Mouse (Mus musculus): ENCODE measurements at regions not wholly inside any gene's neighbourhood (a gene's known extent, or its start where the extent isn't known, plus 50 kb on each side); places are given as distances from the start of the nearest gene placed in this dataset.
A peak's percentile ranks its signal among the peaks of the same experiment; 100 is the strongest.
"Not testable (repeated sequence)": the region's sequence is repeated elsewhere in the genome, so short reads cannot be mapped to it uniquely, and the experiment has no call there.

DNA sequence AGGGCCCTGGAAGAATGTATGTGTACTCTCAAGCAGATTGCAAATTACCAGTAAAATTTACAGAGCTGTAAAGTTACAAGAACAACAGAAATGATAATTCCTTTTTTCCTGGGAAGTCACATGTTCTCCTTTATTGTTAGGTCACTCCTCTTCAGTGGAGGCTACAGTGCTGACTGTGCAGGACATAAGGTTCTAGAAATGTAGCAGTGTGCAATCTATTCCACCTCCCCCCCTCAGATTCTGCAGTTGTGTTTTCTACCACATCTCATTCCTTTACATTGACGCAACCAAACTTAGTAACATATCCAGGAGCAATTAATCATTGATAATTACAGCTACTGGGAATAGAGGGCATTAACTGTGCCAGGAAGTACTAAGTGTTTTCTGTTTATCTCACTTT, 385.3 kb upstream of the Tnc start:
- no peaks in the 10 kb centered on the region for H3K9me3 ChIP-seq (ENCODE audit: low read length)
- H3K9ac ChIP-seq (replicated peaks; ENCODE audit: low read length, poor library complexity, severe bottlenecking) = no peak overlapping the region
- H3K27me3 ChIP-seq (ENCODE audit: insufficient read depth, low read length) = no peaks in the 10 kb centered on the region
- no peak for TF ChIP-seq CTCF (IDR thresholded peaks at IDR 0.05)
- ATAC-seq (ENCODE audit: low FRiP score) = no peak
- H3K4me3 ChIP-seq (ENCODE audit: low read depth, low read length) = no peak overlapping the region
- H3K27ac ChIP-seq (ENCODE audit: low read depth, low read length) = no peak overlapping the region
- WGBS = 92% methylated on average over 1 of the region's 1 CpGs
- no peak for DNase-seq (ENCODE audit: low spot score)
- no peaks in the 10 kb centered on the region for H3K4me1 ChIP-seq (ENCODE audit: insufficient read depth, low read length)
- no peaks in the 10 kb centered on the region for H3K36me3 ChIP-seq (ENCODE audit: insufficient read depth, low read length)
- H3K4me2 ChIP-seq (ENCODE audit: low read depth, low read length, poor library complexity, severe bottlenecking) = no peak overlapping the region

DNA sequence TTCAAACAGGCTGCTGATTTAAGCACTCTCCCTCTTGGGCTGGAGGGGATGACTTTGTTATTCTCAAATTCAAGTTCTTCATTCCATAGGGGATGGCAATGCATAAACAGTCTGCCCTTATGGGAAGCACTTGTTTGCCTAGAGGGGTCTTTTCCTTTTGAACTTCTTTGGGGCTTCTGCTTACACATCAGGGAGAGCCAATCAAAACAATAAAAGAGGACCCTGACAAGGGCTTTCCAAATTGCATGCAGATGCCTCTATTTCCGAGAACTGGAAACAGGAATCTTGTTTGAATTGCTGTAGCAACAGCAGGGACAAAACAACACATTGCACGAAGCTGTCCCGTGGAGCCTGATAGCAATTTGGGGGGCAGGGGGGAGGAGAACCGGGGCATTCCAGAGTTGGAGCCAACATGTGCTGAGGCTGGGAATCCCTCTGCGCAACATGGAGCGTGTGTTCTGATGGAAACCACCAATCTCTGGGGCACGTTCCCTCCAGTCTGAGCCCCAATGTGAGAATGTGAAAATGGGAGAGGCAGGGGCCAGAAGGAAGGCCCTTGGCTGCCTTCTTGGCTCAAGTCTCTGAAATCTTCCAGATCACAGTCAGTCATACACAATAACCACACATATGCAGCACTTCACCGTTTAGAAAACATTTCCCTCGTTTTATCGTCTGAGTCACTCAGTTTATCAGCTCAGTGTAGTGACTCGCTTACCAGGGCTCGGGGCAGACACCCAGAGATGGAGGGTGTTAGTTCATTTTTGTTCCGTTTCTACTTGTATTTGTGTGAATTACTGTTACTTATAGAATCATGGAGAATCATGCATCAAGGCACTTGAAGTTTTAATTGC, 391.2 kb upstream of the Tnc start:
- Histone ChIP-seq H3K4me1 (ENCODE audit: insufficient read depth, low read length) (no peaks in the 10 kb centered on the region), H3K27ac (ENCODE audit: low read depth, low read length) (no peak overlapping the region), H3K27me3 (ENCODE audit: insufficient read depth, low read length) (no peaks in the 10 kb centered on the region), H3K9ac (replicated peaks; ENCODE audit: low read length, poor library complexity, severe bottlenecking) (no peak overlapping the region), H3K4me2 (ENCODE audit: low read depth, low read length, poor library complexity, severe bottlenecking) (no peak overlapping the region), H3K4me3 (ENCODE audit: low read depth, low read length) (no peak overlapping the region), H3K9me3 (ENCODE audit: low read length) (no peaks in the 10 kb centered on the region), H3K36me3 (ENCODE audit: insufficient read depth, low read length) (no peaks in the 10 kb centered on the region)
- WGBS = 71% methylated on average over 13 of the region's 13 CpGs
- ATAC-seq (ENCODE audit: low FRiP score) (0 out of 2 replicates have a peak, but pooled peaks have one; percentile 23), DNase-seq (ENCODE audit: low spot score) (no peak)
- TF ChIP-seq CTCF (IDR thresholded peaks at IDR 0.05) = no peak

DNA sequence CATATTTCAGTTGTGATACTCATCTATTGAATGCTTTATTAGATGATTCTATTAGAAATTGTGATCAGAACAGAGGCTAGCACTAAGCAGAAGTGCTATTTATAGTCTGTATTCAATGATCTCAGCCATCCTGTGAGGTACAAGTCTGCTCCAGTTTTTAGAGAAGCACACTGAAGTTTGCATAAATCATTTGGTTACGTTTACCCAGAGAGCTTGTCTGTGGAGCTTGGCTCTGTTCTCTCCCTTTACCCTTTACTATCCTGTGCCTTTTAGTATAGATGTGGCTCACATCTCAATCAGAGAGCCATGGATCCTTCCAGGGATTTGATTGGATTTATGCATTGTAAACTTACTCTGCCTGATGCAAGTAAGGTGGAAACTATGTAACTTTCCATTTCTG, 404.6 kb upstream of the Tnc start:
- Histone ChIP-seq H3K4me2 (ENCODE audit: low read depth, low read length, poor library complexity, severe bottlenecking) (no peak overlapping the region), H3K36me3 (ENCODE audit: insufficient read depth, low read length) (no peaks in the 10 kb centered on the region), H3K27ac (ENCODE audit: low read depth, low read length) (peak overlapping the region; percentile 33; the same call in 1 of the 2 replicates), H3K4me1 (ENCODE audit: insufficient read depth, low read length) (no peaks in the 10 kb centered on the region), H3K27me3 (ENCODE audit: insufficient read depth, low read length) (no peaks in the 10 kb centered on the region), H3K9me3 (ENCODE audit: low read length) (no peaks in the 10 kb centered on the region), H3K9ac (replicated peaks; ENCODE audit: low read length, poor library complexity, severe bottlenecking) (no peak overlapping the region), H3K4me3 (ENCODE audit: low read depth, low read length) (no peak overlapping the region)
- 39% methylated on average over 1 of the region's 1 CpGs for WGBS
- TF ChIP-seq CTCF (IDR thresholded peaks at IDR 0.05) = no peak
- peak; percentile 31; the same call in 1 of the 2 replicates for ATAC-seq (ENCODE audit: low FRiP score)
- no peak for DNase-seq (ENCODE audit: low spot score)

DNA sequence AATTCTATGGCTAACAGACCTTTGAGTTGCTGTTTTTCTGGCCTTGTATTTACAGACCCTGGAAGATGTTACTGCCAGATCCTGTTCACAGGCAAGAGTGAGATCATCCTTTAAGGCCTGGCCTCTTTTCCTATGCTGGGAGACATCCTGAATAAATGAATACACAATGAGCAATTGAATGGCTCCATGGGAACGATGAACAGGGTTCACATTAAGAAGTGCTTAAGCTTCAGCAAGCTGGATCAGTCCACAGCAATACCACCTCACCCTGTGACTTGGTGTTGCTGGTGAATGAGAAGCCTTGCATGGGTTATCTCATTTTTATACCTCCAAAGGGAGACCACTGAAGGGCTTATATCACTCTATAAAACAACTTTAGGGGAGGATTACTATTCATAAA, 405.1 kb upstream of the Tnc start:
- no peaks in the 10 kb centered on the region for H3K4me1 ChIP-seq (ENCODE audit: insufficient read depth, low read length)
- H3K4me3 ChIP-seq (ENCODE audit: low read depth, low read length) = no peak overlapping the region
- peak; percentile 56; the same call in 1 of the 2 replicates for ATAC-seq (ENCODE audit: low FRiP score)
- WGBS = 10% methylated on average over 1 of the region's 1 CpGs
- no peak overlapping the region for H3K9ac ChIP-seq (replicated peaks; ENCODE audit: low read length, poor library complexity, severe bottlenecking)
- peak overlapping the region; percentile 33; the same call in 1 of the 2 replicates for H3K27ac ChIP-seq (ENCODE audit: low read depth, low read length)
- no peaks in the 10 kb centered on the region for H3K9me3 ChIP-seq (ENCODE audit: low read length)
- H3K27me3 ChIP-seq (ENCODE audit: insufficient read depth, low read length) = no peaks in the 10 kb centered on the region
- no peak overlapping the region for H3K4me2 ChIP-seq (ENCODE audit: low read depth, low read length, poor library complexity, severe bottlenecking)
- H3K36me3 ChIP-seq (ENCODE audit: insufficient read depth, low read length) = no peaks in the 10 kb centered on the region
- TF ChIP-seq CTCF (IDR thresholded peaks at IDR 0.05) = no peak
- DNase-seq (ENCODE audit: low spot score) = peak; percentile 64

DNA sequence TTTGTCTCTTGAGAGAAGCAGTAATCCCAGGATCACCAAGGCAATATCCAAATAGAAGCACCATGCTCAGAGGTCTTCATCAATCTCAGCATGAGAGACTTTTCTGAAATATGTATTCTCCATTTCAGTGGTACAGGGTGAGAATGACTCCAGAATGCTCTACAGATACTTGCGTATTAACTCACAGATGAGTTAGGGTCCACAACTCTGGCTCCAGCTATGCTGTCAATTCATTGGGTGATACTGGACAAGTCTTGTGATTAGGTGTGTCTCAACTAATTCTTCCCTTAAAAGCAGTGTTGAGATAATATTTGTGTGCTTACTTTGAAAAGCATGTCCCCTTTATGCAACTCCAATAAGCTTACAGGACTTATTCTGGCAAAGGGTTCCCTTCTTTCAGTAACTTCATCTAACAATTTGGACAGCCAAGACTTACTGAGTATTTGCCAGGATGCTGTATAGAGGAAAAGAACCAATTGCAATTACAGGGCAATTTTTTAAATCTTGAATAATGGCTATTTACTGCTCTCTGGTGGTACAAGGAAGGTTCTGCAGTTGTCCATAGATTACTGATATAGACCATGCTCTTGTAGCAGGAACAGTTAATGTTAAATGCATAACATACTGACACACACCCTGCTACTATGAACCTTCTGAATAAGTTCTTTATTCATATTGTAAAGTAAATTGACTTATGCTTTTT, 445.6 kb upstream of the Tnc start:
- no peak overlapping the region for H3K27ac ChIP-seq (ENCODE audit: low read depth, low read length)
- H3K9me3 ChIP-seq (ENCODE audit: low read length) = no peaks in the 10 kb centered on the region
- H3K36me3 ChIP-seq (ENCODE audit: insufficient read depth, low read length) = no peaks in the 10 kb centered on the region
- no peaks in the 10 kb centered on the region for H3K27me3 ChIP-seq (ENCODE audit: insufficient read depth, low read length)
- DNase-seq (ENCODE audit: low spot score) (peak; percentile 81), ATAC-seq (ENCODE audit: low FRiP score) (peak; percentile 41; the same call in 1 of the 2 replicates)
- WGBS = 95% methylated on average over 1 of the region's 1 CpGs
- H3K4me3 ChIP-seq (ENCODE audit: low read depth, low read length) = no peak overlapping the region
- no peaks in the 10 kb centered on the region for H3K4me1 ChIP-seq (ENCODE audit: insufficient read depth, low read length)
- no peak overlapping the region for H3K4me2 ChIP-seq (ENCODE audit: low read depth, low read length, poor library complexity, severe bottlenecking)
- peak; percentile 86 for TF ChIP-seq CTCF (IDR thresholded peaks at IDR 0.05)
- H3K9ac ChIP-seq (replicated peaks; ENCODE audit: low read length, poor library complexity, severe bottlenecking) = no peak overlapping the region

DNA sequence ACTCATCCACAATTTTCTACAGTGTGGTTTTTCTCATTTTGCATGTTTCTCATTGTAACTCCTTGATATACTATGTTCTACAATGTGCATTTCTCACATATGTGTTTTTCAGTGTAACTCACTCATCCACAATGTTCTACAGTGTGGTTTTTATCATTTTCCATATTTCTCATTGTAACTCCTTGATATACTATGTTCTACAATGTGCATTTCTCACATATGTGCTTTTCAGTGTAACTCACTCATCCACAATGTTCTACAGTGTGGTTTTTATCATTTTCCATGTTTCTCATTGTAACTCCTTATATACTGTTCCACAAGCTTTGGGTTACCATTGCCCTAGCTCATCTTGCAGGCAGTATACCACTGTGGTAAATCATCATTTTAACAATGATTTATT, 450.9 kb upstream of the Tnc start:
- not testable (repeated sequence) for H3K9me3 ChIP-seq (ENCODE audit: low read length); DNase-seq (ENCODE audit: low spot score); H3K27ac ChIP-seq (ENCODE audit: low read depth, low read length); H3K9ac ChIP-seq (replicated peaks; ENCODE audit: low read length, poor library complexity, severe bottlenecking); H3K4me1 ChIP-seq (ENCODE audit: insufficient read depth, low read length); H3K4me3 ChIP-seq (ENCODE audit: low read depth, low read length); H3K36me3 ChIP-seq (ENCODE audit: insufficient read depth, low read length); H3K27me3 ChIP-seq (ENCODE audit: insufficient read depth, low read length); H3K4me2 ChIP-seq (ENCODE audit: low read depth, low read length, poor library complexity, severe bottlenecking)
- ATAC-seq (ENCODE audit: low FRiP score) = peak; percentile 92
